Mouse (Mus musculus) monocyte, adult 2 months (primary cell): Measurements from ENCODE around the gene Gm20594.

ENCODE experiments used
- DNase-seq, 2 experiments: peaks; one replicate each; pipeline ENCODE4 v3.0.0; 2022; ENCODE audit warnings: low spot score in 2 of 2, low read depth in 1 of 2

Gm20594 gene

DNA sequence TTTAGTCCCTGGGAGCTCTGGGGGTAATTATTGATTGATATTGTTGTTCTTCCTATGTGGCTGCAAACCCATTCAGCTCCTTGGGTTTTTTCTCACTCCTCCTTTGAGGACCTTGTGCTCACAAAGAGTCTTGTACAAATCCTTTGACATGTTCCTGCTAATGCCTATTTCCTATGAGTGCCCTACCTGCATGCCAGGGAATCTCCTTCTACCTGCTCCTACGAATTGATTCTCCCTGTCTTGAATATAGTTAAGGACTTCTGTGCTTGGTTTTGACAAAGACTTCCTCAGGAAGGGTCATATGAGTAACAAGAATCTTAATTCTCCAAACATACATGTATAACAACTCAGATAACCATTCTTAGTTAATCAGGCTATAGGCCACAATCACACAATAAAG, at the start of gene Gm20594:
Gm20594 (plus strand) TSS at position 301 of the 400 bp plus-strand sequence.
- no peak for DNase-seq

DNA sequence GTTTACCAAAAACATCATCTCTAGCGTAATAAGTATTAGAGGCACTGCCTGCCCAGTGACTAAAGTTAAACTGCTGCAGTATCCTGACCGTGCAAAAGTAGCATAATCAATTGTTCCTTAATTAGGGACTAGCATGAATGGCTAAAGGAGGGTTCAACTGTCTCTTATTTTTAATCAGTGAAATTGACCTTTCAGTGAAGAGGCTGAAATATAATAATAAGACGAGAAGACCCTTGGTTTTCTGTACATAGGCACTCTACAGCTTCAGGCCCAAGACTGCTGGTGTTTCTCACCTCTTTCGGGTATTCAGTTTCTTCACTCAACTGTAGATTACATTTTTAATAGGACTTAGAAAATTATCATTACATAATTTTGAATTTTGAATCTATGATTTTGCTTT, 398 bp downstream of the Gm20594 start:
- no peak for DNase-seq

GRCm38 (mm10) chr6:79833845-79834244, 16.1 kb downstream of the Gm20594 start:
- DNase-seq: no peak

DNA sequence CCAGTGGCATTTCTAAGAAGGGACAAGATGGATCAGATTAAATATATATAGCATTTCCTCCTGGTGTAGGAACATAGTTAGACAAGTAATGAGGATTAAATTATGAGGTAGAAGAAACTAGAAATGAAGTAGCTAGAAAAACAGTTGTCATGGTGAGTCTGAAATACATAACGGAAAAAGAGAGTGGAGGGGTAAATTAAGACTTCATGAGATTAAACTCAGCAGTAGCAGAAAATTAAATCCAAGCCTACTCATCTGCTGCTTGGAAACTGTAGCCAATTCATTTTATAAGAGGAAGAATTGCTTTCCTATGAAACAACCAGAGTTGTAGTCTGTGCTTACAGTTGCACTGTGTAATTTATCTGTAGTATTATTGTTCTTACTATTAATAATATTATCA, 29.1 kb downstream of the Gm20594 start:
- DNase-seq: no peak
